Mouse (Mus musculus) E14TG2a.4 (cell line): ENCODE data around the gene Tnfrsf4.

ENCODE experiments used
- H3K27me3 ChIP-seq: 2 replicates; pipeline ENCODE4 v1.6.1; 2014; ENCODE audit warnings: low read length, control low read depth; ENCODE audit not compliant: insufficient read depth
- H3K36me3 ChIP-seq: 2 replicates; pipeline ENCODE4 v1.6.1; 2014; ENCODE audit warnings: low read length, control low read depth; ENCODE audit not compliant: insufficient read depth
- H3K4me1 ChIP-seq: replicated peaks from 2 replicates; pipeline ENCODE4 v1.6.1; 2014; ENCODE audit warnings: low read depth, low read length, control low read depth
- H3K4me3 ChIP-seq: replicated peaks from 2 replicates; pipeline ENCODE4 v1.5.1; 2014; ENCODE audit warnings: mild to moderate bottlenecking, low read length
- H3K9me3 ChIP-seq: 2 replicates; pipeline ENCODE4 v1.6.1; 2014; ENCODE audit warnings: low read length, control low read depth
- CTCF ChIP-seq: conservative IDR thresholded peaks from 2 replicates; pipeline ENCODE4 v1.5.1; 2014; ENCODE audit warnings: low read length
- NANOG ChIP-seq: IDR thresholded peaks from 2 replicates; pipeline ENCODE4 v1.6.1; 2014; ENCODE audit warnings: borderline replicate concordance, low read length, mixed read lengths
- POU5F1 ChIP-seq: IDR thresholded peaks from 2 replicates; pipeline ENCODE4 v1.6.1; 2014; ENCODE audit warnings: low read length, borderline replicate concordance

Tnfrsf4 gene

GRCm38 (mm10) chr4:156019771-156020170 lies 6.1 kb downstream of the Tnfrsf4 start:
- no peak for TF ChIP-seq POU5F1
- TF ChIP-seq CTCF = no peak
- TF ChIP-seq NANOG = no peak
- Histone ChIP-seq H3K27me3 (no peaks in the 10 kb centered on the region), H3K4me3 (no peak overlapping the region), H3K4me1 (peaks cover 18% of the 10 kb centered on the region), H3K9me3 (no peaks in the 10 kb centered on the region), H3K36me3 (peaks cover 19% of the 10 kb centered on the region; the same call in 1 of the 2 replicates)

GRCm38 (mm10) chr4:156021381-156021780 lies 7.7 kb downstream of the Tnfrsf4 start:
- peaks cover 16% of the 10 kb centered on the region for H3K36me3 ChIP-seq
- H3K27me3 ChIP-seq = no peaks in the 10 kb centered on the region
- no peaks in the 10 kb centered on the region for H3K9me3 ChIP-seq
- H3K4me1 ChIP-seq = peaks cover 27% of the 10 kb centered on the region
- TF ChIP-seq POU5F1 (no peak), CTCF (no peak), NANOG (no peak)
- H3K4me3 ChIP-seq = no peak overlapping the region

GRCm38 (mm10) chr4:156021942-156022419 lies 8.3 kb downstream of the Tnfrsf4 start:
- Histone ChIP-seq H3K27me3 (no peaks in the 10 kb centered on the region), H3K4me3 (no peak overlapping the region), H3K9me3 (no peaks in the 10 kb centered on the region), H3K36me3 (peaks cover 20% of the 10 kb centered on the region), H3K4me1 (peaks cover 28% of the 10 kb centered on the region)
- TF ChIP-seq POU5F1 (no peak), CTCF (no peak), NANOG (no peak)

GRCm38 (mm10) chr4:156023520-156023919 lies 9.9 kb downstream of the Tnfrsf4 start:
- Histone ChIP-seq H3K9me3 (no peaks in the 10 kb centered on the region), H3K27me3 (no peaks in the 10 kb centered on the region), H3K4me3 (no peak overlapping the region), H3K4me1 (peaks cover 28% of the 10 kb centered on the region), H3K36me3 (peaks cover 36% of the 10 kb centered on the region)
- no peak for TF ChIP-seq NANOG
- no peak for TF ChIP-seq POU5F1
- no peak for TF ChIP-seq CTCF

- Histone ChIP-seq H3K27me3 (no peaks in the 10 kb centered on the region), H3K9me3 (no peaks in the 10 kb centered on the region), H3K4me3 (no peak overlapping the region), H3K4me1 (peaks cover 28% of the 10 kb centered on the region), H3K36me3 (peaks cover 42% of the 10 kb centered on the region)
- no peak for TF ChIP-seq CTCF
- no peak for TF ChIP-seq NANOG
- TF ChIP-seq POU5F1 = no peak
These were observed 10.5 kb downstream of the Tnfrsf4 start for GRCm38 (mm10) chr4:156024184-156024583.

GRCm38 (mm10) chr4:156026013-156026412 lies 12.4 kb downstream of the Tnfrsf4 start, which contains the start of gene Tnfrsf18:
Gene Tnfrsf18, plus strand, starts transcription at chr4:156026164.
- no peaks in the 10 kb centered on the region for H3K9me3 ChIP-seq
- peaks cover 53% of the 10 kb centered on the region for H3K36me3 ChIP-seq
- peaks cover 39% of the 10 kb centered on the region for H3K4me1 ChIP-seq
- TF ChIP-seq NANOG (no peak), CTCF (no peak), POU5F1 (no peak)
- no peak within 1 kb of the TSS for H3K4me3 ChIP-seq
- no peaks in the 10 kb centered on the region for H3K27me3 ChIP-seq

- TF ChIP-seq POU5F1 = no peak
- no peak for TF ChIP-seq NANOG
- TF ChIP-seq CTCF = no peak
- no peaks in the 10 kb centered on the region for H3K9me3 ChIP-seq
- H3K36me3 ChIP-seq = peaks cover 53% of the 10 kb centered on the region
- H3K4me1 ChIP-seq = peaks cover 46% of the 10 kb centered on the region
- H3K27me3 ChIP-seq = no peaks in the 10 kb centered on the region
- H3K4me3 ChIP-seq = no peak overlapping the region
These were observed 14.9 kb downstream of the Tnfrsf4 start for GRCm38 (mm10) chr4:156028580-156028979.

- TF ChIP-seq NANOG = no peak
- TF ChIP-seq CTCF = no peak
- TF ChIP-seq POU5F1 = no peak
- peaks cover 46% of the 10 kb centered on the region for H3K36me3 ChIP-seq
- peaks cover 18% of the 10 kb centered on the region for H3K27me3 ChIP-seq
- no peaks in the 10 kb centered on the region for H3K9me3 ChIP-seq
- peak overlapping the region; percentile 81 for H3K4me3 ChIP-seq
- peaks cover 57% of the 10 kb centered on the region for H3K4me1 ChIP-seq
These were observed 17.0 kb downstream of the Tnfrsf4 start for GRCm38 (mm10) chr4:156030651-156031118.

GRCm38 (mm10) chr4:156031255-156031592 lies 17.6 kb downstream of the Tnfrsf4 start:
- H3K27me3 ChIP-seq = peaks cover 23% of the 10 kb centered on the region
- peaks cover 40% of the 10 kb centered on the region for H3K36me3 ChIP-seq
- peak overlapping the region; percentile 81 for H3K4me3 ChIP-seq
- H3K9me3 ChIP-seq = no peaks in the 10 kb centered on the region
- TF ChIP-seq NANOG (no peak), POU5F1 (no peak), CTCF (no peak)
- H3K4me1 ChIP-seq = peaks cover 57% of the 10 kb centered on the region

GRCm38 (mm10) chr4:156031593-156032391 lies 18.1 kb downstream of the Tnfrsf4 start:
- H3K27me3 ChIP-seq = peaks cover 24% of the 10 kb centered on the region
- H3K9me3 ChIP-seq = no peaks in the 10 kb centered on the region
- peaks cover 35% of the 10 kb centered on the region for H3K36me3 ChIP-seq
- H3K4me3 ChIP-seq = peak overlapping the region; percentile 81
- TF ChIP-seq CTCF (no peak), POU5F1 (no peak), NANOG (no peak)
- H3K4me1 ChIP-seq = peaks cover 56% of the 10 kb centered on the region
